Mouse (Mus musculus) MEL-GATA-1-ER (cell line): ENCODE results near the gene Ctdspl.

Experiments
- DNase-seq: peaks from one replicate; pipeline ENCODE4 v3.0.0-alpha.2; 2012; ENCODE audit warnings: low read depth; ENCODE audit errors: extremely low read depth

Ctdspl gene

DNA sequence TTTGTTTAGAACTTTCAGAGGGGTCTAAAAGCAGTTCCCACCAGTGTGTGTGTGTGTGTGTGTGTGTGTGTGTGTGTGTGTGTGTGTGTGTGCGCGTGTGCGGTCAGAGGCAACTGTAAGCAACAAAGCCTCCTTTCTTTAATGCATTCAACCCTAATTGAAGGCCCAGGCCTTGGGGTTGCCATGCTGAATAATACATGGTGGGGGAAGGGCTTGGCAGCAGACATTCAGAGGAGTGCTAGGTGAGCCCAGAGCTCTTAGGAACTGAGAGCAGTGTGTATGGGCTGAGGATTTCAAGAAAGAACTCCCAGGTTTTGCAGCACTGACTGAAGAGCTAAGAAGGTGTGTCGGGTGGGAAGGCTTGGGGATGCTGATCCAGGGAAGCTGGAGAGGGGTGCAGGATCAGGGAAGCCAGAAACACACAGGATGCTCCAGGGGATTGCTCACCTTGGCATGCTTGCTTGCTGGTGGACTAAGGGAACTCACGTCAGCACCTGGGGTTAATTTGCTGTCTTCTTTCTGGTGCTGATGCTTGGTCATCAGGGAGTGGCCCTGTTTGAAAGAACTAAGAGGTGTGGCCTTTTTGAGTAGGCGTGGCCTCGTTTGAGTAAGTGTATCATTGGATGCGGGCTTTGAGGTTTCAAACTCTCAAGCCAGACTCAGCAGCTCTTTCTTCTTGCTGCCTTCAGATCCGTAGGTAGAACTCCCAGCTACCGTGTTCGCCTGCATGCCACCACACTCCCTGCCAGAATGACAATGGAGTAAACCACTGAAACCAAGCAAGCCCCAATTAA is 62.7 kb downstream of the Ctdspl start:
- DNase-seq = no peak

DNA sequence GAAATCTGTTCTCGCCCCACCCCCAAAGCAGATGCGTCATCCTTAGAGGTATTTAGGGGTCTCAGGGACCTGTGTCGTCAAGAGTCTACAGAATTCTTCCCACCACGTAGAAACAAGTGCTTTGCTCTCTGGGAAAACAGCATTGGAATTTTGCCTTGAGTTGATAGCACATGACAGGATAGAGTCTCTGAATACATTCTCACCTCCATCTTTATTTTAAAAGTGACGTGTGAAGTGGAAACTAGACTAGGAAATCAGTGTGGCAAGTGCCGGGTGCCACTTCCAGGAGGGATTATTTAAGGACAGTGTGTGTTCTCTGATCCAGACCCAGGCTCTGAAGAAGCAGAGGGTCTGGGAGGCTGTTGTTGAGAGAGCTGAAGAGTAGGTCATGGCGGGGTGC is 64.2 kb downstream of the Ctdspl start:
- no peak for DNase-seq

GRCm38 (mm10) chr9:118991750-118992585 is 65.7 kb downstream of the Ctdspl start:
- DNase-seq = no peak

DNA sequence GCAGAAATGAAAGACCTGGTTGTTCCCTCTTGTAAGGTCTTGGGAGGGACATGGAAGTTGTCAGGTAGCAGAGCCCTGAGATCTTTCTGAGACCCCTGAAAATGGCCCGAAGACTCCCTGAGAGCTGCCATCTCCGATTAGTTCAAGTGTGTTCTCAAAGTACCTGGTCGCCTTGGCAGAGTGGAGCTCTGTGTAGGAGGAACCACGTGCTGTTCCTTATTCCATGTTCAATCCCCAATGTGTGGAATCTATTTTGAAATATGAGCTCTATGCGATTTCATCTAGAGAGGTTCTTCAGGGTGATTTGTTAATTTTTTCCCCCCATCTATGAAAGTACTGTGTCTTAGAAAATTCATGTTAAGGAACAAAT is 66.3 kb downstream of the Ctdspl start:
- no peak for DNase-seq

- no peak for DNase-seq
These were observed 68.4 kb downstream of the Ctdspl start for GRCm38 (mm10) chr9:118994524-118995227.

DNA sequence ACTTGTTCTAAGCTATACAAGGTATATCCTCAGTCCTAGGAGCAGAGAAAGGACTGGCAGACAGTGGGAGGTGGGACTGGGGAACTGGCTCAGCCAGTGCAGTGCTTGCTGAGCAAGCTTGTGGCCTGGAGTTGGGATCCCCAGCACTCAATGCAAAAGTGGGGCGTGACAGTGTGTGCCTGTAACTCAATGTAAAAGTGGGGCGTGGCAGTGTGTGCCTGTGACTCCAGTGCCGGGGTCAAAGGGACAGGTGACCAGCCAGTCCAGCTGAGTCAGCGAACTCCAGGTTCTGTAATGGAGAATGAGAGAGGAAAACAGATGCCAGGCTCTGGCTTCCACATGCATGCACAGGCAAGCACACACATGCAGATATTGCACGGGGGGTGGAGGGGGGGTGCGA is 69.3 kb downstream of the Ctdspl start:
- no peak for DNase-seq

DNA sequence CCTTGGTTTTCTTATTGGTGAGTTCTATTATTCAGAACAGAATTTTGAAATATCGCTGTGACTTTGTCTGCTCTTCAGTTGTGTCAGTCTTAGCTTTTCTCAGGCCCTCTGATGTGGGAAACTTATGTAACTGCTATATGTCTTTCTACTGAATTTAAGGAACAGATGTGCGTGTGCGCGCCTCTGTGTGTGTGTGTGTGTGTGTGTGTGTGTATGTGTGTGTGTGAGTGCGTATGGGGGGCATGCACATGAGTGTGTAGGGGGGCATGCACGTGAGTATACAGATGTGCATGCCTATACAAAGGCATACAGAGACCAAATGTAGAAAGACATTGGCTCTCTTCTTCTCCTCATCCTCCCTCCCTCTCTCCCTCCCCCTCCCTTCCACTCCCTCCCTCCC is 71.0 kb downstream of the Ctdspl start:
- DNase-seq = no peak

DNA sequence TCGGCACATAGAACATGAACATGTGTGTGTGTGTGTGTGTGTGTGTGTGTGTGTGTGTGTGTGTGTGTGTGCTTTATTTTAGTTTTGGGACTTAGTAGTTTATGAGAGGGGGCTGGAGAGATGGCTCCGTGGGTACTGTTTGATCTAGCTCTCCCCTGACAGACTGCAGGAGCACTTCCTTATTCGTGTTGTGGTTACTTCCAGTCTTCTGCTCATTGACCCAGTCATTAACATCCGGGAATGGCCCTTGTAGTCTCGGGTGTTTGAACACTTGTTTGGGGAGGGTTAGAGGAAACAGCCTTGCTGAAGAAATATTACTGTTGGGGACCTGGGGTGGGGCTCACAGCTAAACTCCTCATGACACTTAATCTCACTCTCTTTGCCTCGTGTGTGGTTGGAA is 73.9 kb downstream of the Ctdspl start:
- peak; percentile 27 for DNase-seq

DNA sequence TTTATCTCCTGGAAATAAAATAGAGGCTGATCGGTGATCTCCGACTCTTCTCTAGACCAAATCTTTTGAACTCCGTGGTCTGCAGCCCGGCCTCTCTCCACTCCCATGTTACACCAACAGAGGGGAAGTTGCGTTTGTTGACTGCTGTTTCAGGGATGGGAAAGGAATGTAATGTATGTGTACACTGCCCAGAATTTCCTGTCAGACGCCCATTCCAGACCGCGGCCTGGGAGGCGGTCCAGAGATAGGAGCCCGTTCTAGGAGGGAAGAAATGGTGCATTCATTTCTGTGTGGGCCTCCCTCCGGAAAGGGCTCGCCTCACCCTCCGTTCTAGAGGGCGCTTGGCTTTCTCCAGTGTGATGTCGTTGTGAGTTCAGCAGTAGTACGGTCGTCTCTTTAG is 76.0 kb downstream of the Ctdspl start:
- no peak for DNase-seq

DNA sequence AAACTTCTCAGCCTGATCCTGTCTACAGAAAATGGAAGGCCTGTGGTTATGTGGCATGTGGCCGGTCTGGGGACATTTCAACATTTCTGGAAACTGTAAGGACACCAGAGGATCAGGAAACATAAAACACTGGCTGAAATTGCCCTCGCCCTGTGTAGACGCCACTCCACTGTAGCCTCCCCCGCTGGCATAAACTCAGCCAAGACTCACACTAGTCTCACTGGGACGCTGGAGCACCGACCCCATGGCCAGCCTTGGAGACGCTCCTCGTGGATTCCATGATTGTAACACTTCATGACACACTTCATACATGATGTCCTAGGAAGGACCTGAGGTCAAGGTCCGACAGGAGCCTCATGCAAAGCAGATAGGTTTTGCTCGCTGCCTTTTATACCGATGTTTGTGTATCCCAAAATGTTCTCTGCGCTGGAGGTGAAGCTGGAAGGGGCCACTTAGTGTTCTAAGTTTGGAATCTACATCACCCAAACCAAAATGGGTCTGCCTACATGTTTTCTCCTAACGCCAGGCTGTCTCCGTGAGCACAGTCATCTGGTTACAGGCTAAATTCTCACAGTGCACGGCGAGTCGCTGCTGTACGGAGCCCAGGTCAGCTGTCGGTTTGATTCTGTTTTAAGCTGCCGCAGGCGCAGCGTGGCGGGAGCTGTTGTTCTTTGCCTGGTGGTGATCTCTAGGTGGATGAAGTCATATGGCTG is 77.9 kb downstream of the Ctdspl start:
- no peak for DNase-seq

DNA sequence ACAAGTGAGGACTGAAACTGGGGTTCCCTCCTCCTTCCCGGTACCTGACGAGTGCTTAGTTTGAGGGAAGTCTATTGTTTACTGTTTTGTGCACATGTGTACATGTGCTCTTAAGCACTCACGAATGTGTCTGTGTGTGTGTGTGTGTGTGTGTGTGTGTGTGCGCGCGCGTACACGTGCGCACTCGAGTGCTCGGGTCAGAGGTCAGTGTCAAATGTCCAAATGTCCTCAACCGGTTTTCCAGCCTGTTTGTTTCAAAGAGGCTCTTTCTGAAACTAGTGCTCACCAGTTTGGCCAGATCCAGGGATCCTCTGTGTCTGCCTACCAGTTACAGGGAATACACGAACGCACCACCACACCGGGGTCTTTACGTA is 78.4 kb downstream of the Ctdspl start:
- no peak for DNase-seq

DNA sequence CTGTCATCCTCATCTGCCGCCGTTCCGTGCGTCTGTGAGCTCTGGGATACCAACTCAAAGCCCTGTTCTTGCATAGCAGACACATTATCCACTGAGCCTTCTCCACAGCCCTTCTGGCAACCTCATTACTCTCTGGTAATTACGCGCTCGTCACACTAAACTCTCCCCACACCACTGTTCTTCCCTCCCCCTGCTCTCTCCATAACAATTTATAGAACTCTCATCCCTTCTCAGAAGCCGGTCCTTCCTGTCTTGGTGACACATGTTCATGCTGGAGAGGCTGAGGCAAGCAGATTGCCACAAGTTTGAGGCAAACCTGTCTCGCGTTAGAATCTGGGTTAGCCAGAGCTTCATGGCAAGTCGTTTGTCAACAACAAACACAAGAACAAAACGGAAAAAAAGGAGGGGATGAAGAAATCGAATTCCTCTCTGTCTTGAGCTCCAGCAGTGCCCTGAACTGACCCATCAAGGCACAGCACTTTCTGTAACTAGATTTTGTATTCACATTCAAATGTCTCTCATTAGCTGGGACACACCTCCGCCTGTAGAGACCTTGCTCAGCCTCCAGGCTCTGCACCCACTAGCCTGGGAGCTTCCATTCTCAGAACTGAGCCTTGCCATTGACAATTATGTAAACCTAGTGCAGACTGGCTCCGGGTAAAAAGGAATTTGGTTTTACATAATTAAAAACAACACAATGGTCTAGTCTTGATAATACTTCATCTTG is 79.2 kb downstream of the Ctdspl start:
- no peak for DNase-seq

DNA sequence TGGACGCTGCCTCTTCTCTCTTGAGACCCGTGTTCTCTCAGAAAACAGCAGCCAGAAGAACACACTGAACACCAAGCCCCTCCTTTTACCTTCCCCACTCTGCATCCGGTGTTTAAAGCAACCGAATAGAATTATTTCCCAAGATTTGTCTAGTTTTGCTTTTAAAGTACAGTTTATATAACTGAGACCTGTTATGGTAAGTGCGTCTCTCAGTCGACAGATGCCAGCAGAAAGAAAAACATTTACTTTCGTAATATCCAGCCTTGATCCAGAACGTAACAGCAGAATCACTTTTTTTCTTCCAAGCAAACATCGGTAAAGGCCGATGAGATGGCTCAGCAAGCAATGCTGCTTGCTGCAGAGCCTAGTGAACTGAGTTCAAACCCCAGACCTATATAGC is 81.0 kb downstream of the Ctdspl start:
- DNase-seq = no peak

- no peak for DNase-seq
These were observed 82.6 kb downstream of the Ctdspl start for GRCm38 (mm10) chr9:119008871-119009270.

GRCm38 (mm10) chr9:119010156-119010710 is 84.0 kb downstream of the Ctdspl start:
- DNase-seq = no peak

- no peak for DNase-seq
These were observed 90.7 kb downstream of the Ctdspl start for GRCm38 (mm10) chr9:119016785-119017507.

GRCm38 (mm10) chr9:119021731-119022130 is 95.5 kb downstream of the Ctdspl start:
- no peak for DNase-seq

DNA sequence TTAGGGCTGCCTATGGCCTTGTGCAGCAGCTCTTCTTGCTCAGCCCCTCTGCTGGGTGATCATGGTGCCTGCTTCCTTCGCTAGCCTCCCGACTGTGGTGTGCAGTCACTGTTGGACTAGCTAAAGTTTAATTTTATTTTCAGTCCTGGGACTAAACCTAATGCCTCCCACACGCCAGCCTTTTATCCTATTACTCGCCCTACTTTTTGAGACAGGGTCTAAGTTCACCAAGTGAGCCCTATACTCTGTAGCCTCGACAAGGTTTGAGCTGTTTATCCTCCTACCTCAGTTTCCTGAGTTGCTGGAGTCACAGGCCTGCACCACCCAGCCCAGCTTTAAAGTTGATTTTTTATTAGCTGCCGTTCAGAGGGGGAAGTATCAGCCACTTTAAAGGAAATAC is 99.0 kb downstream of the Ctdspl start:
- DNase-seq = no peak

DNA sequence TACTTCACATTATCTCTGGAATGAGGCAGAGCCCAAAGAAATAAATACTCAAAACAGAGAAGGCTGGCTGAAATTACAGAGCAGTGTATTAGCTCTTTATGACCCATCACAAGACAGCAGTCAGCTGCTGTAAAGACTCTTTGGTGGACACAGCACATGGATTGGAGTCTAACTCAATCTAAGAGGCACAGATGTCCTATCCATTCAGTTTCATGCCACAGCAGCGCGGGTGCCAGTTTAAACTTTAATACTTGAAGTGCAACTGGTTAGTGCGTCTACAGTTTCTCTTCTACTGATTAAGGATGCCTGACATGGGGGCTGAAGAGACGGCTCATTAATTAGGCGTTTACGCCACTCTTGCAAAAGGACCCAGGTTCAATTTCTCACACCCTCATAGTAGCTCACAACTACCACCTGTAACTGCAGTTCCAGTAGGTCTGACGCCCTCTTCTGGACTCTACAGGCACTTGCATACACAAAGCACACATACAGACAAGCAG is 99.6 kb downstream of the Ctdspl start:
- no peak for DNase-seq

- no peak for DNase-seq
These were observed 101.1 kb downstream of the Ctdspl start for GRCm38 (mm10) chr9:119027337-119027736.
